Mouse (Mus musculus): ENCODE measurements around the gene Epb41. TPM values are rescaled to one million over a fixed set of nuclear protein-coding genes. Genes with fewer than 3 reads are reported as not detected.

The Epb41 gene
- total and polyA plus RNA-seq, 3 experiments = 58.7 to 256 (median 128) TPM

DNA sequence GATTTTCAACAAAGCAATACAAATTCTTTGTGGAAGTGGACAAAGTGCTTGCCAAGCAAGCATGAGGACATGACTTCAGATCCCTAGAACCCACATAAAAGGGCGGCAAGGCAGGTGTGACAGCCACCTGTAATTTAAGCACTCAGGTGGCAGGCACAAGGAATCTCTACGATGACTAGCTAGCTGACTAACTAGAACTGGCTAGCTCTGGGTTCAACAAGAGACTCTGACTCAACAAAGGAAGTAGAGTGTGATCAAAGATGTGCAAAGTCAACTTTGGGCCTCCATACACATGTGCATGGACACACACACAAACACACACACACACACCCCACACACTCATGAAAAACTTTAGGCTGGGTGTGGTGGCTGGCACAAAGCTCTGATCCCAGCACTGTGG lies 35.6 kb downstream of the Epb41 start:
- intact Hi-C loops (cut with DNase I) = loop anchor here (1.0 kb wide), 1 partner anchor 12 kb away; no protein-coding TSS in a partner anchor
- no peak for TF ChIP-seq CTCF (IDR thresholded peaks at IDR 0.05)
- TF ChIP-seq EP300 (IDR thresholded peaks at IDR 0.05; ENCODE audit: insufficient read depth, low read depth, low read length) = no peak
- TF ChIP-seq POLR2A (IDR thresholded peaks at IDR 0.05; ENCODE audit: insufficient read depth, low read depth, low read length) = no peak
- WGBS = 88% methylated on average over 2 of the region's 2 CpGs
- Histone ChIP-seq H3K27ac (peak overlapping the region; percentile 87), H3K9ac (ENCODE audit: low read depth, low read length) (no peak overlapping the region), H3K4me1 (ENCODE audit: control insufficient read depth, insufficient read depth, low read length) (peaks cover 32% of the 10 kb centered on the region), H3K36me3 (ENCODE audit: control insufficient read depth, insufficient read depth, low read length) (peaks cover 57% of the 10 kb centered on the region), H3K79me2 (replicated peaks; ENCODE audit: control insufficient read depth, insufficient read depth, low read length) (peaks cover 3% of the 10 kb centered on the region; the same call in 1 of the 2 replicates), H3K27me3 (ENCODE audit: control insufficient read depth, insufficient read depth, low read length) (no peaks in the 10 kb centered on the region), H3K4me3 (no peak overlapping the region)
- DNase-seq = no peak

GRCm38 (mm10) chr4:132038809-132039208 lies 36.3 kb downstream of the Epb41 start:
- Histone ChIP-seq H3K4me3 (no peak overlapping the region), H3K4me1 (ENCODE audit: control insufficient read depth, insufficient read depth, low read length) (peaks cover 31% of the 10 kb centered on the region), H3K27me3 (ENCODE audit: control insufficient read depth, insufficient read depth, low read length) (no peaks in the 10 kb centered on the region), H3K9ac (ENCODE audit: low read depth, low read length) (peak overlapping the region; percentile 48; the same call in 1 of the 2 replicates), H3K27ac (peak overlapping the region; percentile 87), H3K79me2 (replicated peaks; ENCODE audit: control insufficient read depth, insufficient read depth, low read length) (peaks cover 3% of the 10 kb centered on the region; the same call in 1 of the 2 replicates), H3K36me3 (ENCODE audit: control insufficient read depth, insufficient read depth, low read length) (peaks cover 51% of the 10 kb centered on the region)
- TF ChIP-seq CTCF (IDR thresholded peaks at IDR 0.05) (no peak), EP300 (IDR thresholded peaks at IDR 0.05; ENCODE audit: insufficient read depth, low read depth, low read length) (0 out of 2 replicates have a peak, but pooled peaks have one; percentile 28), POLR2A (IDR thresholded peaks at IDR 0.05; ENCODE audit: insufficient read depth, low read depth, low read length) (0 out of 2 replicates have a peak, but pooled peaks have one; percentile 20)
- peak in 1 of 2 experiments; percentile 26 for DNase-seq
- intact Hi-C loops (cut with DNase I) = loop anchor here (1.0 kb wide), 1 partner anchor 12 kb away; no protein-coding TSS in a partner anchor
- 35% methylated on average over 2 of the region's 2 CpGs for WGBS

DNA sequence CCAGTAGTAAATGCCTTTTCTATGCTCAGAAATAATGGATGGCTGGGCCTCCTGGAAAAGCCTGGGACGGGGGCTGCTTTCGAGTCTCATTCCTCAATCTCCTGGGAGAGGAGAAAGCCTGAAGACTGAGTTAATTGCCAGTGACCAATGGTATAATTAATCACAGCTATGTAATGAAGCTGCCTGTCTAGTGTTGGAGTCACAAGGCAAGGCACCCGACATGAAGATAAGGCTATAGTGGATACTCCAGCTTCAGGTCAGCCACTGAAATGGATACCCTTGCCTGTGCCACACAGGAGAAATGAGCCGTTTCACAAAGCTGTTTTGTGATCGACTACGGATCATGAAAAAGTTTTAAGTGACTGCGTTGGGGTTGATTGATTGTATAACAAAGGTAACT lies 37.1 kb downstream of the Epb41 start:
- no peak for DNase-seq
- H3K27me3 ChIP-seq (ENCODE audit: control insufficient read depth, insufficient read depth, low read length) = no peaks in the 10 kb centered on the region
- intact Hi-C loops (cut with DNase I) = no loop called here
- H3K36me3 ChIP-seq (ENCODE audit: control insufficient read depth, insufficient read depth, low read length) = peaks cover 44% of the 10 kb centered on the region
- no peak overlapping the region for H3K9ac ChIP-seq (ENCODE audit: low read depth, low read length)
- 69% methylated on average over 7 of the region's 7 CpGs for WGBS
- H3K4me1 ChIP-seq (ENCODE audit: control insufficient read depth, insufficient read depth, low read length) = peaks cover 26% of the 10 kb centered on the region
- peaks cover 3% of the 10 kb centered on the region; the same call in 1 of the 2 replicates for H3K79me2 ChIP-seq (replicated peaks; ENCODE audit: control insufficient read depth, insufficient read depth, low read length)
- H3K27ac ChIP-seq = peak overlapping the region; percentile 87
- no peak for TF ChIP-seq CTCF (IDR thresholded peaks at IDR 0.05)
- no peak for TF ChIP-seq POLR2A (IDR thresholded peaks at IDR 0.05; ENCODE audit: insufficient read depth, low read depth, low read length)
- TF ChIP-seq EP300 (IDR thresholded peaks at IDR 0.05; ENCODE audit: insufficient read depth, low read depth, low read length) = no peak
- no peak overlapping the region for H3K4me3 ChIP-seq

- intact Hi-C loops (cut with DNase I) = no loop called here
- whole genome bisulfite sequencing = 66% methylated on average over 5 of the region's 5 CpGs
- H3K36me3 ChIP-seq (ENCODE audit: control insufficient read depth, insufficient read depth, low read length) = peaks cover 36% of the 10 kb centered on the region
- no peak overlapping the region for H3K9ac ChIP-seq (ENCODE audit: low read depth, low read length)
- H3K79me2 ChIP-seq (replicated peaks; ENCODE audit: control insufficient read depth, insufficient read depth, low read length) = peaks cover 3% of the 10 kb centered on the region; the same call in 1 of the 2 replicates
- H3K4me3 ChIP-seq = no peak overlapping the region
- H3K27me3 ChIP-seq (ENCODE audit: control insufficient read depth, insufficient read depth, low read length) = no peaks in the 10 kb centered on the region
- H3K4me1 ChIP-seq (ENCODE audit: control insufficient read depth, insufficient read depth, low read length) = peaks cover 26% of the 10 kb centered on the region
- no peak for DNase-seq
- TF ChIP-seq CTCF (IDR thresholded peaks at IDR 0.05) (no peak), EP300 (IDR thresholded peaks at IDR 0.05; ENCODE audit: insufficient read depth, low read depth, low read length) (no peak), POLR2A (IDR thresholded peaks at IDR 0.05; ENCODE audit: insufficient read depth, low read depth, low read length) (no peak)
- H3K27ac ChIP-seq = peak overlapping the region; percentile 87
These were observed 38.0 kb downstream of the Epb41 start for GRCm38 (mm10) chr4:132037137-132037536.

- Histone ChIP-seq H3K4me1 (ENCODE audit: control insufficient read depth, insufficient read depth, low read length) (peaks cover 18% of the 10 kb centered on the region), H3K4me3 (no peak overlapping the region), H3K79me2 (replicated peaks; ENCODE audit: control insufficient read depth, insufficient read depth, low read length) (no peaks in the 10 kb centered on the region), H3K9ac (ENCODE audit: low read depth, low read length) (no peak overlapping the region), H3K27ac (no peak overlapping the region), H3K36me3 (ENCODE audit: control insufficient read depth, insufficient read depth, low read length) (peaks cover 28% of the 10 kb centered on the region), H3K27me3 (ENCODE audit: control insufficient read depth, insufficient read depth, low read length) (no peaks in the 10 kb centered on the region)
- intact Hi-C loops (cut with DNase I) = no loop called here
- DNase-seq = no peak
- TF ChIP-seq POLR2A (IDR thresholded peaks at IDR 0.05; ENCODE audit: insufficient read depth, low read depth, low read length) (no peak), EP300 (IDR thresholded peaks at IDR 0.05; ENCODE audit: insufficient read depth, low read depth, low read length) (no peak), CTCF (IDR thresholded peaks at IDR 0.05) (no peak)
- 91% methylated on average over 2 of the region's 2 CpGs for WGBS
These were observed 40.9 kb downstream of the Epb41 start for GRCm38 (mm10) chr4:132034242-132034641.

DNA sequence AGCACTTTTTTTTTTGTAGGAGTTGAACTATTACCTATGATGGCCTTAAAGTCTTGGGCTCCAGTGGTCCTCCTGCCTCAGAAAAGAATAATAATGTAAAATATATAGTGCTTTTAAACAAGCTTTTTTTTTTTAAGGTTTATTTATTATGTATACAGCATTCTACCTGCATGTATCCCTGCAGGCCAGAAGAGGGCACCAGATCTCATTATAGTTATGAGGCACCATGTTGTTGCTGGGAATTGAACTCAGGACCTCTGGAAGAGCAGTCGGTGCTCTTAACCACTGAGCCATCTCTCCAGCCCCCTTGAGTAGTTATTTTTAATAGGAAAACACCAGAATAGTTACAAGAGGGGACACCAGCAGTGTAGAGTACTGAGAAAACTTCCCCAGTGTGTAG lies 41.9 kb downstream of the Epb41 start:
- peaks cover 20% of the 10 kb centered on the region for H3K4me1 ChIP-seq (ENCODE audit: control insufficient read depth, insufficient read depth, low read length)
- WGBS = 80% methylated on average over 1 of the region's 1 CpGs

More for the DNA sequence above, 41.9 kb downstream of the Epb41 start:
- H3K9ac ChIP-seq (ENCODE audit: low read depth, low read length) = no peak overlapping the region
- peaks cover 27% of the 10 kb centered on the region for H3K36me3 ChIP-seq (ENCODE audit: control insufficient read depth, insufficient read depth, low read length)
- H3K27ac ChIP-seq = no peak overlapping the region
- no peak overlapping the region for H3K4me3 ChIP-seq
- intact Hi-C loops (cut with DNase I) = loop anchor here (2.0 kb wide), 1 partner anchor 42 kb away; the partner anchor contains the start of genes Epb41 and Gm10300
- no peaks in the 10 kb centered on the region for H3K79me2 ChIP-seq (replicated peaks; ENCODE audit: control insufficient read depth, insufficient read depth, low read length)
- DNase-seq = no peak
- no peaks in the 10 kb centered on the region for H3K27me3 ChIP-seq (ENCODE audit: control insufficient read depth, insufficient read depth, low read length)
- TF ChIP-seq CTCF (IDR thresholded peaks at IDR 0.05) = peak; percentile 76
- no peak for TF ChIP-seq POLR2A (IDR thresholded peaks at IDR 0.05; ENCODE audit: insufficient read depth, low read depth, low read length)
- TF ChIP-seq EP300 (IDR thresholded peaks at IDR 0.05; ENCODE audit: insufficient read depth, low read depth, low read length) = no peak

Measured in heart, adult 2 months (tissue).